Mouse (Mus musculus): ENCODE measurements around the gene Stard13.

DNA sequence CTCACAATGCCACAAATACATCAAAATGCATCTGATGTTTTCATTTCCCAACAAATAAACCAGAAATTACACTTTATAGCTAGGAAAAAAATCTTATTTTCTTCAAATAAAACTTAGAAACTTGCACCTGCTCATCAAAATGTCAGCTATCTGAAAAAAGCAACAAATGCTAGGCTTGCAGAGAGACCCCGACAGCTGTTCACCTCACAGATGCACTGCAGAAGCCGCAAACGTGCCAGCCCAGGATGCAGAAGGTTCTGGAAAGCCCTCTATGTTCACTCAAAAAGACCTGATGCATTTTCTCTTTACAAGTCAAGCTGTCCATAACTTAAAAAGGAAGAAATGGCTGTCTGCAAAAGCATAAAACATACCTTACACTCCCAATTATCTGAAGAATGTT, 20.5 kb downstream of the Stard13 start:
- TF ChIP-seq CTCF (IDR thresholded peaks at IDR 0.05; ENCODE audit: insufficient read depth, low read length) (no peak), POLR2A (IDR thresholded peaks at IDR 0.05; ENCODE audit: borderline replicate concordance, extremely low read depth, low read depth, low read length) (no peak)
